Mouse (Mus musculus): ENCODE data around the gene Pgam5.

- peak; percentile 37; the same call in 1 of the 3 replicates for TF ChIP-seq TAL1 (IDR thresholded peaks at IDR 0.05; ENCODE audit: low read length)
- TF ChIP-seq GATA1 (IDR thresholded peaks at IDR 0.05; ENCODE audit: low read length), result no peak
Measured at GRCm38 (mm10) chr5:110274147-110274546, 4.4 kb upstream of the Pgam5 start.
